Mouse (Mus musculus) lung, postnatal 0 days (tissue): ENCODE data around the gene Syp. TPM values are rescaled to one million over a fixed set of nuclear protein-coding genes. Genes with fewer than 3 reads are reported as not detected.

ENCODE experiments used
- ATAC-seq: fragments of 200-750 bp; cut with Nextera tagmentation; 2 replicates; pipeline ENCODE4 v1.8.0; 2017; ENCODE audit warnings: moderate library complexity
- DNase-seq: peaks from one replicate; pipeline ENCODE4 v3.0.0-alpha.2; 2016; ENCODE audit warnings: low spot score
- H3K27ac ChIP-seq: fragments of 300-500 bp; sonication (generic); 2 replicates; pipeline ENCODE4 v1.5.1; 2014; ENCODE audit warnings: antibody characterized with exemption, mild to moderate bottlenecking, low read length, mixed read lengths
- H3K27me3 ChIP-seq: fragments of 300-500 bp; sonication (generic); replicated peaks from 2 replicates; pipeline ENCODE4 v1.6.1; 2014; ENCODE audit warnings: low read length, mixed read lengths; ENCODE audit not compliant: insufficient read depth
- H3K36me3 ChIP-seq: fragments of 300-500 bp; sonication (generic); 2 replicates; pipeline ENCODE4 v1.6.1; 2014; ENCODE audit warnings: low read length, mixed read lengths; ENCODE audit not compliant: insufficient read depth
- H3K4me1 ChIP-seq: fragments of 300-500 bp; sonication (generic); 2 replicates; pipeline ENCODE4 v1.6.1; 2014; ENCODE audit warnings: antibody characterized with exemption, low read depth, low read length, mixed read lengths; ENCODE audit not compliant: insufficient read depth
- H3K4me2 ChIP-seq: fragments of 300-500 bp; sonication (generic); replicated peaks from 2 replicates; pipeline ENCODE4 v1.6.1; 2014; ENCODE audit warnings: low read depth, mild to moderate bottlenecking, low read length, moderate library complexity, mixed read lengths
- H3K4me3 ChIP-seq: fragments of 300-500 bp; sonication (generic); 2 replicates; pipeline ENCODE4 v1.5.1; 2014; ENCODE audit warnings: low read depth, low read length
- H3K9ac ChIP-seq: fragments of 300-500 bp; sonication (generic); replicated peaks from 2 replicates; pipeline ENCODE4 v1.6.1; 2014; ENCODE audit warnings: low read depth, mild to moderate bottlenecking
- H3K9me3 ChIP-seq: fragments of 300-500 bp; sonication (generic); 2 replicates; pipeline ENCODE4 v1.6.1; 2016; ENCODE audit warnings: low read length, mixed read lengths
- CTCF ChIP-seq: IDR thresholded peaks from 2 replicates; pipeline ENCODE4 v1.5.1; 2016; ENCODE audit warnings: antibody characterized with exemption, mild to moderate bottlenecking
- EP300 ChIP-seq: IDR thresholded peaks from 2 replicates; pipeline ENCODE4 v1.6.1; 2016; ENCODE audit warnings: antibody characterized with exemption, mild to moderate bottlenecking, control low read depth
- WGBS: fragments of 180-500 bp; shearing (Covaris S2); extraction: QIAGEN DNeasy Blood & Tissue Kit; methylation state at CpG from one replicate; pipeline ENCODE4 v1.1.7; 2014; 5-methylcytosine and 5-hydroxymethylcytosine counted together
- polyA plus RNA-seq: library from polyadenylated mRNA; unstranded; fragments of >200 nt; fragmentation: Nextera tagmentation; extraction: Ambion mirVana; gene quantifications from 2 replicates; pipeline ENCODE4 v1.2.1, GENCODE M21; 2015

The Syp gene
- polyA plus RNA-seq, 1 experiment from 2014 or later = 1.5 TPM

DNA sequence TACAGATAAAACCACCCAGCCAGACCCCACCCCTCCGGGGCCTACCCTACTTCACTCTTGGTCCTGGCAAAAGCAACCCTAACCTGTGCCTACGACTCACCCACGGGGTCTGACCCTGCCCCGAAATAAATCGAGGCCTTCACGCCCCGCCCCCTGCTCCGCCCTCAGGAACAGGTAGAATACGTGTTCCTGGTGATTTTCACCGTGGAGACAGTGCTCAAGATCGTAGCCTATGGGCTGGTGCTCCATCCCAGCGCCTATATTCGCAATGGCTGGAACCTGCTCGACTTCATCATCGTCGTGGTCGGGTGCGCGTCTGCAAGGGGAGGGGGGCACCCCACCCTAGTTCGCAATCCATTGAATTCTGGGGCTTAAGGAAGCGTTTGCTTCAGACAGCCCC lies 28.2 kb upstream of the Syp start:
- TF ChIP-seq CTCF (no peak), EP300 (no peak)
- Histone ChIP-seq H3K9me3 (no peaks in the 10 kb centered on the region), H3K4me3 (peak overlapping the region; percentile 25; the same call in 1 of the 2 replicates), H3K27ac (no peak overlapping the region), H3K9ac (no peak overlapping the region), H3K4me2 (peak overlapping the region; percentile 49; the same call in 1 of the 2 replicates), H3K27me3 (no peaks in the 10 kb centered on the region), H3K4me1 (no peaks in the 10 kb centered on the region), H3K36me3 (no peaks in the 10 kb centered on the region)
- WGBS = 15% methylated on average over 21 of the region's 21 CpGs
- no peak for DNase-seq
- no peak for ATAC-seq

DNA sequence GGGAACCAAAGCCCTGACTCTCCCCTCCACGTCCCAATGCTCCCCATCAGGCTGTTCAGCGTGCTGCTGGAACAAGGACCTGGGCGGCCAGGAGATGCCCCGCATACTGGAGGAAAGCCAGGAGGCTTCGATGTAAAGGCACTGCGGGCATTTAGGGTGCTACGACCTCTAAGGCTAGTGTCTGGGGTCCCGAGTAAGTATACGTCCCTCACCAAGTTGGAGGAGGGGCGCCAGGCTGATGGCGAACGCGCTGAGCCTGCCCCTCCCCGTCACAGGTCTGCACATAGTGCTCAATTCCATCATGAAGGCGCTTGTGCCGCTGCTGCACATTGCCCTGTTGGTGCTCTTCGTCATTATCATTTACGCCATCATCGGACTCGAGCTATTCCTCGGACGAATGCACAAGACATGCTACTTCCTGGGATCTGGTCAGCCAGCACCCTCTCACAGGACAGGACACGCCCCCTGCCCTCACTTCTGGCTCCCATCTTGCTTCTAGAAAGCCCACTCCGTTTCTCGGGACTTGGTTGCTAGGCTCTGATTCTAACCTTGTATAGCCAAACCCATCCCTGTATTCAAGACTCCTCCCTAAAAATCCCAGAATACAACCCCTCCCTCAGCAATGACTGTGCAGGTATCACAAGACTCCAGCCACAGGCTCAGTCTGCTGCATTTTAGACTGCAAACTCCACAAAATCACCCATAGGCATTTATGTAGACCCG lies 27.6 kb upstream of the Syp start:
- H3K9ac ChIP-seq = no peak overlapping the region
- peak overlapping the region; percentile 25 for H3K4me3 ChIP-seq
- no peak for ATAC-seq

DNA sequence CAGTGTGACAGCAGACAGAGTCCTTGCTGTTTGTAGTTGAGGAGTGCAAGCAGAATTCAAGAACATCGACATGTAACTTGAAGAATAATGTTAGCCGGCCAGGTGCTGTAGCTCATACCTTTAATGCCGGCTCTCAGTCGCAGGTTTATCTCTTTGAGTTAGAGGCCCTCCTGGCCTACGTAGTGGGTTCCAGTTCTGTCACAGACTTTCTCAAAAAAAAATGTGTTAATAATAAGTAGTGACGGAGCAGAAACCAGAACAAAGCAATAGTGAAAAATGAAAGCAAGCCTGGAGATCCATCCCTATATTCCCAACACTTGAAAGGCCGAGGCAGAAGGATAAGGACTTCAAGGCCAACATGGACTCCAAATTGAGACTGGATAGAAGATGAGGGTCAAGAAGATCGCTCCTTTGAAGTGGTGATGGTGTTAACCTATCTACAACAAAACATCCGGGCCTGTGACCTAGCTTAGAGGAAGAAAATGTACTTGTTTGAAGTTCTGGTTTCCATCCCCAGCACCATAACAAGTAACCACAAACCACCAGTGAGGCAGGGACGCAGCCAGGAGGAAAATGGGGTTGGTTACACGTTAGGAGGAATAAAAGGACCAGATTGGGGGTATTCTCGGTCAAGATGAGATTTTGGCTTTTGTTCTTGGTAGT lies 20.3 kb upstream of the Syp start:
- no peak overlapping the region for H3K27ac ChIP-seq
- 71% methylated on average over 12 of the region's 12 CpGs for WGBS
- no peak overlapping the region for H3K4me3 ChIP-seq
- no peak overlapping the region for H3K9ac ChIP-seq
- DNase-seq = no peak
- no peaks in the 10 kb centered on the region for H3K27me3 ChIP-seq
- H3K4me2 ChIP-seq = no peak overlapping the region
- TF ChIP-seq CTCF (no peak), EP300 (no peak)
- no peaks in the 10 kb centered on the region for H3K4me1 ChIP-seq
- ATAC-seq = no peak
- no peaks in the 10 kb centered on the region for H3K9me3 ChIP-seq
- no peaks in the 10 kb centered on the region for H3K36me3 ChIP-seq

More for the DNA sequence above, 27.6 kb upstream of the Syp start:
- TF ChIP-seq CTCF = no peak
- TF ChIP-seq EP300 = no peak
- no peaks in the 10 kb centered on the region for H3K36me3 ChIP-seq
- H3K27me3 ChIP-seq = no peaks in the 10 kb centered on the region
- H3K27ac ChIP-seq = no peak overlapping the region
- DNase-seq = no peak
- no peaks in the 10 kb centered on the region for H3K4me1 ChIP-seq
- WGBS = 20% methylated on average over 26 of the region's 26 CpGs
- H3K9me3 ChIP-seq = no peaks in the 10 kb centered on the region
- H3K4me2 ChIP-seq = peak overlapping the region; percentile 49

DNA sequence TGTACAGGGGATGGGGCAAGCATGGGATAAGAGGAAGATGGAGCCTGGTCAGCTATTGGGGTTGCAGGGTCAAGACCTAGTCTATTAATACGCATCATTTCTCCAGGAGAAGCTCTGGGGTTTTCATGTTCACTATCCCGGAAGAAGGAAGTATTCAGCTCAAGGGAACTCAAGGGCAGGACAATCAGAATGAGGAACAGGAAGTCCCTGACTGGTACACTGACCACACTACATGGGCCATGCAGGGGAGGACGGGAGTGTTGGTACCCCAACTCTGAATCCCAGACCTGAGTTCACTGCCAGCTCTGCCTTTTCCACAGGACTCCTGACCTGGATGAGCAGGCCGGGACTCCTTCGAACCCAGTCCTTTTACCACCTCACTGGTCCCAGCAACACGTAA lies 5.7 kb upstream of the Syp start:
- no peak overlapping the region for H3K4me2 ChIP-seq
- no peaks in the 10 kb centered on the region for H3K9me3 ChIP-seq
- H3K4me1 ChIP-seq = no peaks in the 10 kb centered on the region
- no peaks in the 10 kb centered on the region for H3K36me3 ChIP-seq
- no peak overlapping the region for H3K9ac ChIP-seq
- H3K27ac ChIP-seq = no peak overlapping the region
- no peak overlapping the region for H3K4me3 ChIP-seq
- WGBS = 89% methylated on average over 6 of the region's 6 CpGs
- DNase-seq (no peak), ATAC-seq (no peak)
- no peak for TF ChIP-seq EP300
- TF ChIP-seq CTCF = no peak
- H3K27me3 ChIP-seq = no peaks in the 10 kb centered on the region

DNA sequence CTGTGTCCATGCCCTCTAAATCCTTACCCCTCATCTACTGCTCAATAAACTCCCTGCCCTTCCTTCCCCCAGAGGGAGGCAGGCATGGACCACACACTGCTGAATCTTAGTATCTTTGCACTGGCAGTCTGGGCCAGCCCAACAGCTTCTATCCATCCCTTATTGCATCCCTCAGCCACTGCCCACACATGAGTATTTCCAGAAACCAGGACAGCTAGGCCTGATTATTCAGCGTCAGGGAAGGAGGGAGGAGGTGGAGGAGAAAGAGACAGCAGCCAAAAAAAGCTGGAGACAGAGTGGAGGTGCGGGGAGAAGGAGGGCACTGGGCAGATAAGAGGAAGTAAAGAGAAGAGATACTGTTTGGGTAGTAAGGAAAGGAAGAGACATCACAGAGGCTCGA lies 3.2 kb upstream of the Syp start:
- TF ChIP-seq EP300 = no peak
- no peak for TF ChIP-seq CTCF
- DNase-seq (no peak), ATAC-seq (no peak)
- Histone ChIP-seq H3K27me3 (no peaks in the 10 kb centered on the region), H3K36me3 (no peaks in the 10 kb centered on the region), H3K9ac (no peak overlapping the region), H3K9me3 (no peaks in the 10 kb centered on the region), H3K27ac (no peak overlapping the region), H3K4me1 (no peaks in the 10 kb centered on the region), H3K4me3 (no peak overlapping the region), H3K4me2 (no peak overlapping the region)
- WGBS = 57% methylated on average over 3 of the region's 3 CpGs

DNA sequence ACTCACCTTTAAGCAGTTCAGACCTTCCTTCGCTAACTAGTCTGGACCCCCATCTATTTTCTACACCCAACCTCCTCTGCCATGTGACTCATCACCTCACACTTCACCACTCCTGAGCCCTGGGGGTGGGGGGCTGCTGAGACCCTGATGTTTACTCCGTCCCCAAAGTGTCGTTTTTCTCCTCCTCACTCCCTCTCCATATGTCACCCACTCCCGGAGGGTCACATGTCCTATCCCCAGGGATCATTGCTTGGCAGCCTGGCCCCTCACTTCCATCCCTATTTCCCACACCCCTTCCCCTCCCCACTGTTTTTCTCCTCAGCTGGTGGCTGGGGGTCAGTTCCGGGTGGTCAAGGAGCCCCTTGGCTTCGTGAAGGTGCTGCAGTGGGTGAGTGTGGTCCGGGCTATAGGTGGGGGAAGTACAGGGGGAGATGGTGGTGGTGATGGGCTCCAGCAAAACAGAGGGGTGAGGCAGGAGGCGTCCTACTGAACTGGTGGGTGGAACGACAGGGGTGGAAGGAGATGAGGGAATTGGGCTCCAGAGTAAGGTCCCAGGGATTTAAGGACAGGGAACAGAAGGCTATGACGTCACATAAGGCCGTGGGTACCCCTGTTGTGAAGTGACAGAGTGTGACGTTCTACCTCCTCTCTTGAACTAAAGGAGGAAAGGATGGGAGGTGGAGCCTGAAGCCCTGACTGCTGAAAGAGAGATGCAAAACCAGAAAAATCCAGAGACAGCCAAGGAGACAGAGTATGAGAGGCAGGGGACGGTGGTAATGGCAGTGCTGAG lies 1.5 kb downstream of the Syp start:
- no peak for TF ChIP-seq EP300
- no peak for TF ChIP-seq CTCF
- H3K4me2 ChIP-seq = no peak overlapping the region
- WGBS = 15% methylated on average over 13 of the region's 13 CpGs
- DNase-seq = no peak
- ATAC-seq = no peak
- no peaks in the 10 kb centered on the region for H3K4me1 ChIP-seq
- H3K9me3 ChIP-seq = no peaks in the 10 kb centered on the region
- no peak overlapping the region for H3K9ac ChIP-seq
- no peaks in the 10 kb centered on the region for H3K36me3 ChIP-seq
- no peak overlapping the region for H3K4me3 ChIP-seq
- H3K27ac ChIP-seq = no peak overlapping the region
- H3K27me3 ChIP-seq = no peaks in the 10 kb centered on the region
